Mouse (Mus musculus) lung, adult 2 months (tissue): ENCODE data around the gene Prss33.

Source experiments
- CTCF ChIP-seq: fragments of 200-500 bp; IDR thresholded peaks from 2 replicates; pipeline ENCODE4 v1.5.1; 2011; ENCODE audit warnings: mild to moderate bottlenecking, low read length, control low read depth; ENCODE audit not compliant: insufficient read depth
- POLR2A ChIP-seq: fragments of 200-500 bp; IDR thresholded peaks from 2 replicates; pipeline ENCODE4 v1.6.1; 2011; ENCODE audit warnings: low read depth, mild to moderate bottlenecking, control low read depth, low read length, borderline replicate concordance; ENCODE audit errors: extremely low read depth

- TF ChIP-seq CTCF (no peak), POLR2A (no peak)
Measured at GRCm38 (mm10) chr17:23823018-23823417, 12.8 kb downstream of the Prss33 start.
